Mouse (Mus musculus): ENCODE data around the gene Acd. TPM values are rescaled to one million over a fixed set of nuclear protein-coding genes. Genes with fewer than 3 reads are reported as not detected.

Gene Acd
- polyA plus RNA-seq, 1 experiment from 2014 or later, result 22.4 TPM

Other genes with a start within 250 kb of the Acd start
- 3.1 and 4.8 TPM in 2 replicates for gene Tppp3, start 229.6 kb downstream of the Acd start, polyA plus RNA-seq (2015; fragmentation: Nextera tagmentation; extraction: Ambion mirVana)
- 1.9 and 2.3 TPM in 2 replicates for gene Zdhhc1, start 204.2 kb downstream of the Acd start, polyA plus RNA-seq (2015; fragmentation: Nextera tagmentation; extraction: Ambion mirVana)
- 0.40 and 0.58 TPM in 2 replicates for gene Hsd11b2, start 182.3 kb downstream of the Acd start, polyA plus RNA-seq (2015; fragmentation: Nextera tagmentation; extraction: Ambion mirVana)
- 52.4 and 59.4 TPM in 2 replicates for gene Atp6v0d1, start 135.1 kb downstream of the Acd start, polyA plus RNA-seq (2015; fragmentation: Nextera tagmentation; extraction: Ambion mirVana)
- 7.1 and 7.2 TPM in 2 replicates for gene Ripor1, start 95.8 kb downstream of the Acd start, polyA plus RNA-seq (2015; fragmentation: Nextera tagmentation; extraction: Ambion mirVana)
- gene Ctcf, start 64.5 kb downstream of the Acd start, polyA plus RNA-seq (2015; fragmentation: Nextera tagmentation; extraction: Ambion mirVana), result 62.0 and 63.5 TPM in 2 replicates
- gene Agrp, start 63.7 kb downstream of the Acd start, polyA plus RNA-seq (2015; fragmentation: Nextera tagmentation; extraction: Ambion mirVana), result 0.18 TPM in 1 of 2 replicates, not detected in the other
- gene Carmil2, start 14.8 kb downstream of the Acd start, polyA plus RNA-seq (2015; fragmentation: Nextera tagmentation; extraction: Ambion mirVana), result 0.35 and 0.74 TPM in 2 replicates
- gene Pard6a, start within 50 bp of the Acd start, polyA plus RNA-seq (2015; fragmentation: Nextera tagmentation; extraction: Ambion mirVana), result 6.1 and 6.3 TPM in 2 replicates
- not detected in 2 replicates for gene 4933405L10Rik, start 6.6 kb upstream of the Acd start, polyA plus RNA-seq (2015; fragmentation: Nextera tagmentation; extraction: Ambion mirVana)
- 4.4 and 5.2 TPM in 2 replicates for gene Enkd1, start 7.1 kb upstream of the Acd start, polyA plus RNA-seq (2015; fragmentation: Nextera tagmentation; extraction: Ambion mirVana)
- gene Gfod2, start 57.6 kb upstream of the Acd start, polyA plus RNA-seq (2015; fragmentation: Nextera tagmentation; extraction: Ambion mirVana), result 1.8 and 2.3 TPM in 2 replicates
- 45.0 and 52.2 TPM in 2 replicates for gene Ranbp10, start 126.2 kb upstream of the Acd start, polyA plus RNA-seq (2015; fragmentation: Nextera tagmentation; extraction: Ambion mirVana)
- gene Tsnaxip1, start 126.6 kb upstream of the Acd start, polyA plus RNA-seq (2015; fragmentation: Nextera tagmentation; extraction: Ambion mirVana), result 0.07 and 0.22 TPM in 2 replicates
- gene Cenpt, start 152.2 kb upstream of the Acd start, polyA plus RNA-seq (2015; fragmentation: Nextera tagmentation; extraction: Ambion mirVana), result 20.3 and 22.7 TPM in 2 replicates
- gene Thap11, start 154.0 kb upstream of the Acd start, polyA plus RNA-seq (2015; fragmentation: Nextera tagmentation; extraction: Ambion mirVana), result 31.5 and 32.2 TPM in 2 replicates
- 85.2 and 94.1 TPM in 2 replicates for gene Nutf2, start 159.5 kb upstream of the Acd start, polyA plus RNA-seq (2015; fragmentation: Nextera tagmentation; extraction: Ambion mirVana)
- gene Edc4, start 179.8 kb upstream of the Acd start, polyA plus RNA-seq (2015; fragmentation: Nextera tagmentation; extraction: Ambion mirVana), result 15.3 and 15.5 TPM in 2 replicates
- not detected in 2 replicates for gene Nrn1l, start 192.5 kb upstream of the Acd start, polyA plus RNA-seq (2015; fragmentation: Nextera tagmentation; extraction: Ambion mirVana)
- 10.3 and 12.5 TPM in 2 replicates for gene Pskh1, start 199.3 kb upstream of the Acd start, polyA plus RNA-seq (2015; fragmentation: Nextera tagmentation; extraction: Ambion mirVana)
- gene Ctrl, start 232.8 kb upstream of the Acd start, polyA plus RNA-seq (2015; fragmentation: Nextera tagmentation; extraction: Ambion mirVana), result 0.20 and 0.36 TPM in 2 replicates
- gene Psmb10, start 237.3 kb upstream of the Acd start, polyA plus RNA-seq (2015; fragmentation: Nextera tagmentation; extraction: Ambion mirVana), result 45.0 and 47.9 TPM in 2 replicates
- gene Lcat, start 242.3 kb upstream of the Acd start, polyA plus RNA-seq (2015; fragmentation: Nextera tagmentation; extraction: Ambion mirVana), result 70.8 and 85.2 TPM in 2 replicates